Mouse (Mus musculus) retina, adult 2 months (tissue): Measurements from ENCODE around the gene Gm48552.

Source experiments
- DNase-seq: peaks from one replicate; pipeline ENCODE4 v3.0.0-alpha.2; 2012; ENCODE audit warnings: low read depth, low spot score

Gm48552 gene

DNA sequence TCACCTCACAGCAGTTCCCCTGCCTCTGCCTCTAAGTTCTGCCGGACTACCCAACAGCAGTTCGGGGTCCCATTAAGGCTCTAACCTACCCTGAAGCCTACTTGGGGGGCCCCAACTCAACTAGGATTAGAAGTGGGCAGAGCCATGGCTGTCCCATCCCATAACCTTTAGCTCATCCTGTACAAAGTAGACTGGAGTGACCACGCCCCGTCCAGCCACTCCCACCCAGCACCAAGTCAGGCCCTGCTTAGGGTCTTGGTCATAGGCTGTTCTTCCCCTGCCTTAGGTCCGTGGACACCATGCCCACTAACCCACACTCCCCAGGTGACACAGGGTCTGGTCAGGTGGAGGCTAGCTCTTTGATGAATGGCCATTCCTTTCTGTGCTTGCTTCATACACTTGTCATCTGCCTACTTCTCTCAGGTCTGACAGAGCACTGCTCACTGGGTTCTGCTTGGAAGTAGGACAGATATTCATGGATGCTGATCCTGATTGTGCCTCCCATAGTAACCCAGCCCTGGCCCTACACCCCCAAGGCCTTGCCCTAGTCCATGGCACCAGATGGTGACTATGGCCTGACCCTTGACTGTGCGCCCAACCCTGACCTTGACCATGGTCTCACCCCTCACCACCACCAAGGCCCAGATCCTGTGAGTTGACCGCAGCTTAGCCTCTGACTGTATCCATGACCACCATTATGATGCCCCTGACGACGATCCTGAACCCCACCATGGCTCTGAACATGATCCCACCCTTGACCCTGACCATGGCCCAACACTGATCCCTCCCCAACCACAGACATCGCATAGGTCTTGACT lies 30.5 kb downstream of the Gm48552 start:
- no peak for DNase-seq

DNA sequence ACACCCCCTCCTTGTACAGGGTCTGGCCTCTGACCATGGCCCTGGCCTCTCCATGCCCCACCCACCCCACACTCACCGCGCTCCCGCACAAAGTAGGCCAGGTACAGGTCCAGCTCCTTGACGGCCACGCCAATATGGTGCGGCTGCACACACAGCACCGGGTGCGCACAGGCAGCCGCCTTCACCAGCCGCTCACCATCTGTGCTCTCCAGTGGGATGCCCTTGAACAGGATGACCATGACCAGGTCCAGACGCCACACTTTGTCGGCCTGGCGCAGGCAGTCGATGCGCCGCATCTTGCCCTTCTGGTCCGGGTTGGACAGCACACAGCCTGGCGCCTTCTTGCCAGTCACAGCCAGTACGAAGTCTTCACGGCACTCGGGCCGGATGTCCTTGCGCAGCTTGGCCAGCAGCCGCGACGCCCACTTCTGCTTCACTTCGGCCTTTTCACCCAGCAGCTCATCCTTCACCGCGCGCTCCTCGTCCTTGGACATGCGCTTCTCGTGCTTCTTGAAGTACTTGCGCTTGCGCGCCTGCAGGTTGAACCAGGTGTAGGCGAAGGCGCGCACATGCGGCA lies 31.5 kb downstream of the Gm48552 start:
- DNase-seq = no peak

DNA sequence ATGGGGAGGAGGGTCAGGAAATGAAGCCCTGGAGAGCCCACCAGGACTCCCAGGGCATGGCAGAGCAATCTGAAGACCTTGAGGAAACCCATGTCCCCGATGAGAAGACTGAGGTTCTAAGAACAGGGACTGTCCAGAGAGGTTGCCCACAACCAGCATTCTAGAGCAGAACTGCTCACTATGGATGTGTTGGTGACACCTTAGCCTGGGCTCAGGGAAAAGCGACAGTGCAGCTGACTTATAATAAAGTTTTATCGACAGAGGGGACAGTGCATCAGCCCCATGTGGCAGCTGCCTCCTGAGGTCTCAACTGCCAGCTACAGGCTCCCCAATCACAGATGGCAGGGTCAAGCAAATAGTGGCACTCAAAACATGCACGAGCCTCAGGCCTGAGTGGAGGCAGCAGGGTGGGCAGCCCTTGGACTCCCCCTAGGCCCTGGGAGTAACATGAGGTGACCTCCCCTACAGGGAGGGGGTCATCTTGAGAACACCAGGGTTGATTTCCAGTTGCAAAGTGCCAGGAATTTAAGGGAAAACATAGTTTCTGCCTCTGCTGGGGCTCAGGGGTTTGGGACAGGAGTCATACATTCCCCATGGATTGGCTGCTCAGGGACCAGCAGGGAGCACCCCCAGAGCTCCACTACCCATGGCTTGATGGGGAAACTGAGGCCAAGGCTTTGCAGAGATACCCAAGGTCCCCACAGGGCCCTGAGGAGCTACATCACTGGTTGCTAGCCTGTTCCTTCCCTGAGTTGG lies 32.4 kb downstream of the Gm48552 start:
- no peak for DNase-seq

GRCm38 (mm10) chr10:81421797-81422100 lies 32.9 kb downstream of the Gm48552 start:
- DNase-seq = no peak

GRCm38 (mm10) chr10:81422191-81422590 lies 33.4 kb downstream of the Gm48552 start:
- DNase-seq = no peak

- DNase-seq = no peak
Measured at GRCm38 (mm10) chr10:81422661-81423217, 33.9 kb downstream of the Gm48552 start.

- DNase-seq = no peak
Measured at GRCm38 (mm10) chr10:81423476-81424245, 34.9 kb downstream of the Gm48552 start.

- DNase-seq = no peak
Measured at GRCm38 (mm10) chr10:81424246-81425051, 35.6 kb downstream of the Gm48552 start.

- DNase-seq = no peak
Measured at GRCm38 (mm10) chr10:81425236-81425850, 36.5 kb downstream of the Gm48552 start.

GRCm38 (mm10) chr10:81426081-81426671 lies 37.4 kb downstream of the Gm48552 start:
- no peak for DNase-seq

DNA sequence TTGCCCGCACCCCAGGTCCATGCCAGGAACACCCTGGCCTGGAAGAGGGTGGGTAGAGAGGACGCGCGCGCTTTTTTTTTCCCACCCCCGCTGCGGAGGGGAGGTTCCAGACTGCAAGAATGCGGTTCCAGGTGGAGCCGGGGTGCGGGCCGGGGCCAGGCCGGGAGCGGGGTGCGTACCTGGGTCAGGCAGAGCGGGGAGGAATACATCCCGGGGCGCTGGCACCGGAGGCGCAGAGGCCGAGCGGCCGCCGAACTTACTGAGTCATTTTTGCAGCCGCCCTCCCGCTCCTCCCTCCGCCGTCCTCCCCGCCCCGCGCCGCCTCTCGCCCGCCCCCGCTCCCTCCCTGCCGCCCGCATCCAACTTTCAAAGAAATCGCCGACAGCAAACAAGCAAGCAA lies 38.1 kb downstream of the Gm48552 start:
- no peak for DNase-seq

DNA sequence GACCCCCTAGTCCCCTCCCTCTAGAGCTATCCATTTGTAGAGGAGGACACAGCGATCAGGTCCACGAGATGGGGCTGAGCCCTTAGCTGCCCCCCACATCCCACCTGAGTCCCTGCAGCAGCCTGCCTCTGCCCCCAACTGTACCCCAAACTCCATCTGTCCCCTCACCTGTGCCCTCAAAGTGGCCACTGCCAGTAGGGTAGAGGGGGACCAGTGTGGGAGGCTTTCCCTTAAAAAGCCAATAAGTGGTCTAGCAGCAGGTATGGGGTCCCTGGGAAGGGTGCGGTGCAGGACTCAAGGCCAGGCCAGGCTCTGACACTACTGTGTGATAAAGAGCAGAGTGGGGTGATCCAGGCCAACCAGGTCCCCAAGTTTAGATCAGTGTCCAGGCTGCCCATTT lies 38.5 kb downstream of the Gm48552 start:
- DNase-seq = no peak

- DNase-seq = no peak
Measured at GRCm38 (mm10) chr10:81427804-81428506, 39.1 kb downstream of the Gm48552 start.

DNA sequence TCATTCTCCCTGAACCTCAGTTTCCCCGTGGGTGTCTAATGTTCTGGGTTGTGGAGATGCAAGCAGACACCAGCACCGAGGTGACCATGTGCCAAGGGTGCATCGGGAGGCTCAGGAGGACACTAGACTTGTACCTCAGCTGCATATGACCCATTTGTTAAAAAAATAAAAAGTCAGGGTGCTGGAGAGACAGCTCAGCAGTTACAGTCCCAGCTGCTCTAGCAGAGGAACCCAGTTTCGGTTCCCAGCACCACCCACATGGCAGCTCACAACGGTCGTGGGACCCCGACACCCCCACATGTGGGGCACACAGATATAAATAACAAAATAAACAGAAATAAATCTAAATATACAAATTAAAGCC lies 39.7 kb downstream of the Gm48552 start:
- no peak for DNase-seq

DNA sequence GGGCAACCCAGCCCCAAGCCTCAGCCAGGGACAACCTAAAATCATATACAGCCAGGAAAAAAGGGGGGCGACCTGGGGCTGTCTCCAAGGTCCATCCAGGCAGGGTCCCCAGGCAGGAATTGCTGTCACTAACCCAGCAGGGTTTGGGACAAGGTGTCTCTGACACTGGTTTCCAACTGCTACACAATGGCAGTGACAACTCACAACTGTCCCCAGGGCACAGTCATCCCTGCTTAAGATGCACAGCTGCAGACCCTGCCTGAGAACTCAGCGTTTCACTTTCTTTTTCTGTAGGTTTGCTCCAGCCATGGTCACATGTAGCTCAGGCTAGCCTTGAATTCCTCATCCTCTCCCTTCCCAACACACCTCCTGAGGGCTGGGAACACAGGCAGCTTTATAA lies 40.3 kb downstream of the Gm48552 start:
- no peak for DNase-seq

DNA sequence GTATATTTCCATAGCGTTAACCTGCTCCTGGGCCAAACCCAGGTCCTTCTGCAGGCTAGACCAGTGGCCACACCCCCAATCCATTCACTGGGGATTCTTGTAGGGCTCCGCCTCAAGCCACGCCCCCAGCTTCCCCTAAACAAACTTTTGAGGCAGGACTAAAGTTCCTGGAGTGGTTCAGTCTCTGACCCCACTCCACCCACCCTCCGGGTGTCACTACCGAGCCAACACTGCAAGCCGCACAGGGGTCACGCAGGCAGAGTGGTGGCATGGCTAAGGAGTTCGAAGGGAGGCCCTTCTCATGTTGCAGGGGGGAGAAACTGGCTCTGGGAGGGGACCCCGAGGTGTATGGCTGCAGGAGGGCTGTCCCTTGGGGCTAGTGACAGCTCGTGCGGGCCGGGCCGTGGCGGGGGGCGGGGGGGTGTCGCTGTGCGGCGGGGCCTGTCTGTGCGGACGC lies 40.8 kb downstream of the Gm48552 start:
- DNase-seq = no peak

- DNase-seq = peak; percentile 72
Measured at GRCm38 (mm10) chr10:81430141-81430830, 41.5 kb downstream of the Gm48552 start.

GRCm38 (mm10) chr10:81430831-81431525 lies 42.2 kb downstream of the Gm48552 start:
- DNase-seq = no peak
